Mouse (Mus musculus) cerebellum, adult 2 months (tissue): ENCODE results near the gene Ctnnbip1. TPM values are rescaled to one million over a fixed set of nuclear protein-coding genes. Genes with fewer than 3 reads are reported as not detected.

ENCODE experiments used
- DNase-seq, 2 experiments: peaks; one replicate each; pipeline ENCODE4 v3.0.0; 2021
- H3K27ac ChIP-seq: fragments of 200-500 bp; 2 replicates; pipeline ENCODE4 v1.5.1; 2012; ENCODE audit warnings: low read length, control low read depth, inconsistent platforms; ENCODE audit not compliant: insufficient read depth
- H3K27me3 ChIP-seq: fragments of 200-500 bp; 2 replicates; pipeline ENCODE4 v1.6.1; 2012; ENCODE audit warnings: inconsistent platforms, mild to moderate bottlenecking, low read length, moderate library complexity; ENCODE audit not compliant: control insufficient read depth, insufficient read depth
- H3K4me1 ChIP-seq: fragments of 200-500 bp; 2 replicates; pipeline ENCODE4 v1.6.1; 2011; ENCODE audit warnings: low read length; ENCODE audit not compliant: control insufficient read depth, insufficient read depth
- H3K4me3 ChIP-seq: fragments of 200-500 bp; replicated peaks from 2 replicates; pipeline ENCODE3; 2011; ENCODE audit warnings: mild to moderate bottlenecking, low read depth, low read length, control low read depth; ENCODE audit not compliant: insufficient read depth
- CTCF ChIP-seq: fragments of 200-500 bp; IDR thresholded peaks from 2 replicates; pipeline ENCODE4 v1.5.1; 2011; ENCODE audit warnings: low read depth, mild to moderate bottlenecking, control low read depth, low read length, moderate library complexity, borderline replicate concordance; ENCODE audit not compliant: insufficient read depth
- POLR2A ChIP-seq: fragments of 200-500 bp; IDR thresholded peaks from 2 replicates; pipeline ENCODE4 v1.6.1; 2011; ENCODE audit warnings: low read length, control low read depth, borderline replicate concordance; ENCODE audit not compliant: insufficient read depth
- WGBS: fragments of 180-500 bp; shearing (Covaris S2); methylation state at CpG from one replicate; pipeline ENCODE4 v1.1.7; 2018; 5-methylcytosine and 5-hydroxymethylcytosine counted together
- polyA plus RNA-seq: library from polyadenylated mRNA; depleted of rRNA; stranded (reverse); fragments of >200 nt; gene quantifications from 2 replicates; pipeline ENCODE4 v1.2.3, GENCODE M21; 2012

Ctnnbip1 gene
- polyA plus RNA-seq, 1 experiment: 34.6 TPM

- Histone ChIP-seq H3K27ac (peak overlapping the region; percentile 86), H3K4me1 (peaks cover 40% of the 10 kb centered on the region), H3K4me3 (peak overlapping the region; percentile 68), H3K27me3 (no peaks in the 10 kb centered on the region)
- DNase-seq: peak in 1 of 2 experiments; percentile 63
- WGBS: 28% methylated on average over 10 of the region's 10 CpGs
- TF ChIP-seq CTCF (no peak), POLR2A (no peak)
Observed at GRCm38 (mm10) chr4:149563941-149564361, 45.9 kb downstream of the Ctnnbip1 start.

DNA sequence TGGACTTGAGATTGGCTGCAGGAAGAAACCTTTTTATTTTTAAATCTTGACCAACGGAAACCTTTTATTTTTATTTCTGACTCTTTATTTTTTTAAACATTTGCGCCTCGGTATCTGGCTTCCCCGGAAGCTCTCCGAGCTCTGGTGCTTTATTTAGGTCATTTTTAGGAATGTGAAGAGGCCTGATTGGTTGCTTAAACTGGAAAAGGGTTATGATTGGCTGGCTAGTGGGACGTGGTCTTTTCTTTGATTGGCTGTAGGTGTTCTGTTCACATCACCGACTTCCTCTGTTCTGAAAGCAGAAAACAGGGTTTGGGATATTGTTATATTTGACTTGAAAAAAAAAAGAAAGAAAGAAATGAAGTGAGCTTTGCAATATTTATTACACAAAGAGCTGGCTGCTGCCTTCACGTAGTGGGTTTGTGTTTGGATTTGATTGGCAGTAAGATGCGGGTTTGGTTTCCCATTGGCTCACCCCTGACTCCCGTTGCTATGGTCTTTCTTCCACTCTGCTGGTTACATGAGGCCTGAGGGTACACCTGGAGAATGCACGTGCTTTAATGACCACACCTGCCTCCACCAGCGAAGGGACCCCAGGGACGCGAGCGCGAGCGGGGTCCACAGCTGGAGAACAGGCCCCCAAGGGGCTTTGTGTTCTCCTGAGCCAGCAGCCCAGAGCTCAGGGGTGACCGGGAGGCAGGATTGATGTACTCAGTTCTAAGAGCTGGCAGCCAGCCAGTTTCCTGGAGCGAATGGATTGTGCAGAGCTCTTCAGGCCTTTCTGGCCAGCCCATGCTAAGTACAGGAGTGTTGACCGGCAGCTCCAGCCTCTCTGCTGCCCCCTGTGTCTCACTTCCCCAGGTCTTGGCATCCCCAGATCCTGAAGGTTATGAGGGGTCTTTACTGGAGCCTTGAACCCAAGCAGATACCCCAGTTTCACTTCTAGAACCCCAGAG is 46.7 kb downstream of the Ctnnbip1 start:
- Histone ChIP-seq H3K4me3 (peak overlapping the region; percentile 68), H3K27me3 (no peaks in the 10 kb centered on the region), H3K4me1 (peaks cover 47% of the 10 kb centered on the region), H3K27ac (peak overlapping the region; percentile 95)
- WGBS: 5% methylated on average over 20 of the region's 20 CpGs
- TF ChIP-seq CTCF (peak; percentile 52; the same call in 1 of the 2 replicates), POLR2A (peak; percentile 55; the same call in 1 of the 2 replicates)
- DNase-seq: peak; percentile 84 to 89

- peak in 1 of 2 experiments; percentile 33 for DNase-seq
- H3K4me1 ChIP-seq: peaks cover 55% of the 10 kb centered on the region
- H3K4me3 ChIP-seq: no peak overlapping the region
- 43% methylated on average over 8 of the region's 8 CpGs for WGBS
- no peaks in the 10 kb centered on the region for H3K27me3 ChIP-seq
- H3K27ac ChIP-seq: no peak overlapping the region
- TF ChIP-seq POLR2A: no peak
- TF ChIP-seq CTCF: no peak
Observed at GRCm38 (mm10) chr4:149567432-149568026, 49.5 kb downstream of the Ctnnbip1 start.

- Histone ChIP-seq H3K4me1 (peaks cover 49% of the 10 kb centered on the region), H3K27ac (no peak overlapping the region), H3K27me3 (no peaks in the 10 kb centered on the region), H3K4me3 (no peak overlapping the region)
- TF ChIP-seq POLR2A: no peak
- no peak for TF ChIP-seq CTCF
- 58% methylated on average over 6 of the region's 6 CpGs for WGBS
- no peak for DNase-seq
Observed at GRCm38 (mm10) chr4:149568622-149569021, 50.6 kb downstream of the Ctnnbip1 start.

- Histone ChIP-seq H3K27me3 (no peaks in the 10 kb centered on the region), H3K4me3 (no peak overlapping the region), H3K27ac (no peak overlapping the region), H3K4me1 (peaks cover 40% of the 10 kb centered on the region)
- 74% methylated on average over 6 of the region's 6 CpGs for WGBS
- TF ChIP-seq POLR2A (no peak), CTCF (no peak)
- DNase-seq: no peak
Observed at GRCm38 (mm10) chr4:149569781-149570497, 51.9 kb downstream of the Ctnnbip1 start.

DNA sequence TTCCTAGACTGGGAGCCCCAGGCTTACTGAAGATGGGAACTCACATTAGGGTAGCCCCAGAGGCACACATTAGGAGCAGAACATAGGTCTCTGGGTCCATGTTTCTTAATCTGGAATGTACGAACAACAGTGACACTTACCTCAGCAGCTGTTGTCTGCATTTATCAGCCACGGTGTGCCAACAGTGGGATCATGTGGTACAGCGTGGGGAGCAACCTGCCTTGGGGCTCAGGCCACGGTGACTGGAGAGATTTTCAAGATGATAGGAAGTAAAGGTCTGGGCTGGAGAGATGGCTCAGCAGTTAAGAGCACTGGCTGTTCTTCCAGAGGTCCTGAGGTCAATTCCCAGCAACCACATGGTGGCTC is 52.4 kb downstream of the Ctnnbip1 start:
- Histone ChIP-seq H3K4me1 (peaks cover 36% of the 10 kb centered on the region), H3K4me3 (no peak overlapping the region), H3K27ac (no peak overlapping the region), H3K27me3 (no peaks in the 10 kb centered on the region)
- 92% methylated on average over 4 of the region's 4 CpGs for WGBS
- TF ChIP-seq POLR2A (no peak), CTCF (no peak)
- DNase-seq: no peak

- Histone ChIP-seq H3K4me3 (no peak overlapping the region), H3K27me3 (no peaks in the 10 kb centered on the region), H3K4me1 (peaks cover 32% of the 10 kb centered on the region), H3K27ac (peak overlapping the region; percentile 27; the same call in 1 of the 2 replicates)
- peak in 1 of 2 experiments; percentile 30 for DNase-seq
- WGBS: 48% methylated on average over 5 of the region's 5 CpGs
- TF ChIP-seq POLR2A (no peak), CTCF (no peak)
Observed at GRCm38 (mm10) chr4:149571209-149571608, 53.2 kb downstream of the Ctnnbip1 start.
